Mouse (Mus musculus) left cerebral cortex, postnatal 14 days (tissue): ENCODE results near the gene Pilra. TPM values are rescaled to one million over a fixed set of nuclear protein-coding genes. Genes with fewer than 3 reads are reported as not detected.
"Not testable (repeated sequence)": the region's sequence is repeated elsewhere in the genome, so short reads cannot be mapped to it uniquely, and the experiment has no call there.

ENCODE experiments used
- DNase-seq, 2 experiments: peaks; one replicate each; pipeline ENCODE4 v3.0.0; 2021 to 2022; ENCODE audit warnings: low spot score in 2 of 2, mixed read lengths in 1 of 2
- intact Hi-C: fragments of 180-260 bp; cut with DNase I; formaldehyde crosslinking; loops from one replicate; pipeline ENCODE4 v1.15.1; 2025
- long read RNA-seq, 2 experiments: library from polyadenylated mRNA; stranded (forward); transcript quantifications; one replicate each; pipeline ENCODE4 v2.0.0; 2021
- total RNA-seq, 2 experiments: library from RNA; stranded (reverse); gene quantifications; 2 replicates each; pipeline ENCODE4 v1.2.3; 2021

Gene Pilra
- under 1 TPM; 0.53 to 0.72 TPM for total RNA-seq
- long read RNA-seq, experiment 1 = 0 reads
- long read RNA-seq, experiment 2 = 0 reads

GRCm38 (mm10) chr5:137835966-137836520, at the start of gene Pilra:
TSS of gene Pilra (minus strand) at chr5:137836281.
- DNase-seq, intact Hi-C loops: not testable (repeated sequence)

GRCm38 (mm10) chr5:137883345-137883744, 47.3 kb upstream of the Pilra start:
- no peak for DNase-seq
- intact Hi-C loops = loop anchor here (10.0 kb wide), 1 partner anchor 231 kb away; the partner anchor contains the start of gene Zscan21

GRCm38 (mm10) chr5:137882922-137883321, 46.8 kb upstream of the Pilra start:
- intact Hi-C loops = loop anchor here (10.0 kb wide), 1 partner anchor 232 kb away; the partner anchor contains the start of gene Zscan21
- DNase-seq = no peak

- DNase-seq = peak in 1 of 2 experiments; percentile 5
- intact Hi-C loops = loop anchor here (5.0 kb wide), 1 partner anchor 81 kb away; no protein-coding TSS in a partner anchor
Observed at GRCm38 (mm10) chr5:137877860-137878259, 41.8 kb upstream of the Pilra start.

GRCm38 (mm10) chr5:137875054-137875453, 39.0 kb upstream of the Pilra start:
- DNase-seq = no peak
- intact Hi-C loops = loop anchor here (5.0 kb wide), 1 partner anchor 78 kb away; no protein-coding TSS in a partner anchor

GRCm38 (mm10) chr5:137872381-137872702, 36.3 kb upstream of the Pilra start:
- intact Hi-C loops, DNase-seq: not testable (repeated sequence)

- DNase-seq, intact Hi-C loops: not testable (repeated sequence)
Observed at GRCm38 (mm10) chr5:137871644-137872380, 35.7 kb upstream of the Pilra start, which contains the start of gene Pilrb2. TSS of gene Pilrb2 (minus strand) at chr5:137871815.

GRCm38 (mm10) chr5:137868600-137868999, 32.5 kb upstream of the Pilra start:
- DNase-seq, intact Hi-C loops: not testable (repeated sequence)

GRCm38 (mm10) chr5:137864008-137864407, 27.9 kb upstream of the Pilra start:
- DNase-seq, intact Hi-C loops: not testable (repeated sequence)

- intact Hi-C loops, DNase-seq: not testable (repeated sequence)
Observed at GRCm38 (mm10) chr5:137857960-137858710, 22.1 kb upstream of the Pilra start, which contains the start of gene Pilrb1. TSS of gene Pilrb1 (minus strand) at chr5:137858106.

- DNase-seq, intact Hi-C loops: not testable (repeated sequence)
Observed at GRCm38 (mm10) chr5:137856870-137857269, 20.8 kb upstream of the Pilra start.

- DNase-seq, intact Hi-C loops: not testable (repeated sequence)
Observed at GRCm38 (mm10) chr5:137854907-137855306, 18.8 kb upstream of the Pilra start.

GRCm38 (mm10) chr5:137850313-137850712, 14.2 kb upstream of the Pilra start:
- intact Hi-C loops, DNase-seq: not testable (repeated sequence)

- intact Hi-C loops, DNase-seq: not testable (repeated sequence)
Observed at GRCm38 (mm10) chr5:137837110-137837509, 1.0 kb upstream of the Pilra start.

GRCm38 (mm10) chr5:137836611-137837010, 530 bp upstream of the Pilra start:
- intact Hi-C loops = no loop called here

GRCm38 (mm10) chr5:137833500-137833899, 2.6 kb downstream of the Pilra start:
- DNase-seq = no peak
- intact Hi-C loops = no loop called here

More at GRCm38 (mm10) chr5:137836611-137837010, 530 bp upstream of the Pilra start:
- DNase-seq = no peak

GRCm38 (mm10) chr5:137831506-137831905, 4.6 kb downstream of the Pilra start:
- DNase-seq = no peak
- intact Hi-C loops = no loop called here

- intact Hi-C loops = no loop called here
- no peak for DNase-seq
Observed at GRCm38 (mm10) chr5:137831106-137831505, 5.0 kb downstream of the Pilra start.

- DNase-seq = no peak
- intact Hi-C loops = no loop called here
Observed at GRCm38 (mm10) chr5:137830238-137830637, 5.8 kb downstream of the Pilra start.

- DNase-seq = no peak
- intact Hi-C loops = no loop called here
Observed at GRCm38 (mm10) chr5:137828694-137829093, 7.4 kb downstream of the Pilra start.
